Mouse (Mus musculus) layer of hippocampus, adult 6 months (tissue): ENCODE measurements around the gene Zcchc9. TPM values are rescaled to one million over a fixed set of nuclear protein-coding genes. Genes with fewer than 3 reads are reported as not detected.

Experiments
- long read RNA-seq, 2 experiments: library from polyadenylated mRNA; unstranded; transcript quantifications; one replicate each; pipeline ENCODE4 v2.0.0; 2019 to 2020
- microRNA-seq: library from miRNA; unstranded; fragments of <30 nt; microRNA quantifications from one replicate; pipeline ENCODE4 v1.2.0, GENCODE M21; 2020
- polyA plus RNA-seq: library from polyadenylated mRNA; unstranded; fragments of <200 nt; fragmentation: Nextera tagmentation; gene quantifications from 2 replicates; pipeline ENCODE4 v1.2.3, GENCODE M21; 2021

Gene Zcchc9
- 13.1 and 15.2 TPM in 2 replicates for polyA plus RNA-seq
- long read RNA-seq, experiment 1, partial matches to known transcripts = 2 of 8 reads
- long read RNA-seq, experiment 1, other reads (novel, unspliced or antisense) = 3 of 8 reads
- long read RNA-seq, experiment 2, transcript Zcchc9-201 (6 exons, 1,541 nt) = major isoform, 28 of 39 reads
- long read RNA-seq, experiment 2, partial matches to known transcripts = 1 of 39 reads
- long read RNA-seq, experiment 2, other reads (novel, unspliced or antisense) = 10 of 39 reads

GRCm38 (mm10) chr13:91807155-91807839 is at the start of gene Zcchc9:
Gene Zcchc9 (minus strand): TSS chr13:91807705.

Small RNA genes within 50 kb of the gene (microRNA-seq; reads per million reads assigned to microRNA genes)
- gene Gm27656 = not detected

Other genes with a start within 250 kb of the Zcchc9 start
- 0.23 and 0.26 TPM in 2 replicates for gene Acot12, start 66.2 kb downstream of the Zcchc9 start, polyA plus RNA-seq
- not detected in 2 replicates for gene Ckmt2, start 69.2 kb upstream of the Zcchc9 start, polyA plus RNA-seq